Mouse (Mus musculus) liver, embryonic 14.5 days (tissue): Measurements from ENCODE around the gene Kcnab1. TPM values are rescaled to one million over a fixed set of nuclear protein-coding genes. Genes with fewer than 3 reads are reported as not detected.
"Not testable (repeated sequence)": the region's sequence is repeated elsewhere in the genome, so short reads cannot be mapped to it uniquely, and the experiment has no call there.

Experiments
- ATAC-seq: fragments of 200-750 bp; cut with Nextera tagmentation; 2 replicates; pipeline ENCODE4 v1.8.0; 2017; ENCODE audit warnings: moderate number of reproducible peaks, mild to moderate bottlenecking, moderate library complexity; ENCODE audit not compliant: insufficient read depth
- DNase-seq, 3 experiments: peaks; one replicate each; pipeline ENCODE4 v3.0.0-alpha.2; 2012 to 2013; ENCODE audit warnings: low read depth in 3 of 3, low spot score in 3 of 3
- H3K27ac ChIP-seq: fragments of 300-500 bp; sonication (generic); 2 replicates; pipeline ENCODE4 v1.5.1; 2014; ENCODE audit warnings: moderate library complexity, mild to moderate bottlenecking, control low read depth, inconsistent platforms
- H3K27me3 ChIP-seq: fragments of 300-500 bp; sonication (generic); 2 replicates; pipeline ENCODE4 v1.6.1; 2014; ENCODE audit warnings: mild to moderate bottlenecking, low read length, moderate library complexity; ENCODE audit not compliant: control insufficient read depth, insufficient read depth
- H3K36me3 ChIP-seq: fragments of 300-500 bp; sonication (generic); replicated peaks from 2 replicates; pipeline ENCODE4 v1.6.1; 2014; ENCODE audit warnings: low read depth; ENCODE audit not compliant: control insufficient read depth, insufficient read depth
- H3K4me1 ChIP-seq, 2 experiments: fragments of 200-500 bp in 1 of 2; fragments of 300-500 bp in 1 of 2; sonication (generic) in 1 of 2; replicated peaks; 2 replicates each; pipeline ENCODE4 v1.6.1; 2012 to 2014; ENCODE audit warnings: antibody characterized with exemption in 1 of 2, inconsistent platforms in 1 of 2, low read length in 1 of 2; ENCODE audit not compliant: control insufficient read depth in 2 of 2, insufficient read depth in 2 of 2
- H3K4me2 ChIP-seq: fragments of 300-500 bp; sonication (generic); 2 replicates; pipeline ENCODE4 v1.6.1; 2014; ENCODE audit warnings: low read depth, mild to moderate bottlenecking, control low read depth, moderate library complexity
- H3K4me3 ChIP-seq, 2 experiments: fragments of 200-500 bp in 1 of 2; fragments of 300-500 bp in 1 of 2; sonication (generic) in 1 of 2; 2 replicates each; pipeline ENCODE4 v1.5.1; 2012 to 2014; ENCODE audit warnings: low read depth in 2 of 2, low read length in 2 of 2, mild to moderate bottlenecking in 2 of 2, control low read depth in 1 of 2, inconsistent platforms in 1 of 2, moderate library complexity in 1 of 2; ENCODE audit not compliant: insufficient read depth in 1 of 2
- H3K9ac ChIP-seq: fragments of 300-500 bp; sonication (generic); replicated peaks from 2 replicates; pipeline ENCODE4 v1.6.1; 2014; ENCODE audit warnings: mild to moderate bottlenecking, control low read depth, moderate library complexity
- H3K9me3 ChIP-seq: fragments of 300-500 bp; sonication (generic); 2 replicates; pipeline ENCODE4 v1.6.1; 2016; ENCODE audit warnings: low read length, mixed read lengths; ENCODE audit not compliant: control insufficient read depth
- CTCF ChIP-seq: IDR thresholded peaks from 2 replicates; pipeline ENCODE4 v1.5.1; 2016; ENCODE audit warnings: antibody characterized with exemption, low read depth, control low read depth
- EP300 ChIP-seq: IDR thresholded peaks from 2 replicates; pipeline ENCODE4 v1.6.1; 2016; ENCODE audit warnings: antibody characterized with exemption, low read depth
- WGBS: fragments of 180-500 bp; shearing (Covaris S2); extraction: QIAGEN DNeasy Blood & Tissue Kit; methylation state at CpG from one replicate; pipeline ENCODE4 v1.1.7; 2014; ENCODE audit not compliant: insufficient replicate concordance; 5-methylcytosine and 5-hydroxymethylcytosine counted together
- polyA plus RNA-seq, 2 experiments: library from polyadenylated mRNA; depleted of rRNA in 1 of 2; stranded (reverse) in 1 of 2; unstranded in 1 of 2; fragments of >200 nt; fragmentation: Nextera tagmentation in 1 of 2; extraction: Ambion mirVana in 1 of 2; gene quantifications; 2 replicates each; pipeline versions ENCODE4 v1.2.1 to v1.2.3; 2012 to 2014

Gene Kcnab1
- polyA plus RNA-seq, 2 experiments, result 0.12 to 0.33 TPM

- TF ChIP-seq CTCF (no peak), EP300 (no peak)
- Histone ChIP-seq H3K9ac (no peak overlapping the region), H3K9me3 (no peaks in the 10 kb centered on the region), H3K27ac (no peak overlapping the region), H3K36me3 (peaks cover 63% of the 10 kb centered on the region), H3K4me2 (no peak overlapping the region), H3K27me3 (no peaks in the 10 kb centered on the region), H3K4me3 (no peak overlapping the region), H3K4me1 (peaks cover 0 to 5% of the 10 kb centered on the region in 2 experiments; a peak in 1 of 4 replicates)
- no peak for DNase-seq
- no peak for ATAC-seq
Measured at GRCm38 (mm10) chr3:65385771-65386170, 276.6 kb downstream of the Kcnab1 start.

GRCm38 (mm10) chr3:65391222-65391783, 282.1 kb downstream of the Kcnab1 start:
- TF ChIP-seq EP300 (no peak), CTCF (no peak)
- H3K27me3 ChIP-seq, result no peaks in the 10 kb centered on the region
- peak overlapping the region; percentile 92 for H3K9ac ChIP-seq
- ATAC-seq, result no peak
- no peak for DNase-seq
- H3K4me3 ChIP-seq, result peak overlapping the region; percentile 90 to 94
- 35% methylated on average over 6 of the region's 6 CpGs for WGBS
- H3K36me3 ChIP-seq, result peaks cover 33% of the 10 kb centered on the region
- peak overlapping the region; percentile 88 for H3K4me2 ChIP-seq
- H3K4me1 ChIP-seq, result peaks cover 3 to 8% of the 10 kb centered on the region in 2 experiments; a peak in 2 of 4 replicates
- no peaks in the 10 kb centered on the region for H3K9me3 ChIP-seq
- no peak overlapping the region for H3K27ac ChIP-seq

GRCm38 (mm10) chr3:65391784-65392420, 282.7 kb downstream of the Kcnab1 start:
- no peaks in the 10 kb centered on the region for H3K27me3 ChIP-seq
- ATAC-seq (peak; percentile 72), DNase-seq (peak in 2 of 3 experiments; percentile 7 to 11)
- H3K4me3 ChIP-seq, result peak overlapping the region; percentile 90 to 94
- under 1% methylated on average over 37 of the region's 37 CpGs for WGBS
- peak overlapping the region; percentile 48 for H3K27ac ChIP-seq
- TF ChIP-seq EP300, result no peak
- TF ChIP-seq CTCF, result no peak
- H3K4me1 ChIP-seq, result peaks cover 6 to 8% of the 10 kb centered on the region in 2 experiments; a peak in 2 of 4 replicates
- H3K9ac ChIP-seq, result peak overlapping the region; percentile 92
- peak overlapping the region; percentile 88 for H3K4me2 ChIP-seq
- peaks cover 27% of the 10 kb centered on the region for H3K36me3 ChIP-seq
- no peaks in the 10 kb centered on the region for H3K9me3 ChIP-seq

- peaks cover 22% of the 10 kb centered on the region for H3K36me3 ChIP-seq
- no peaks in the 10 kb centered on the region for H3K27me3 ChIP-seq
- no peaks in the 10 kb centered on the region for H3K9me3 ChIP-seq
- peak within 1 kb of the TSS; percentile 48 for H3K27ac ChIP-seq
- ATAC-seq (peak; percentile 98), DNase-seq (peak; percentile 91 to 93 (median 91))
- H3K4me2 ChIP-seq, result peak within 1 kb of the TSS; percentile 88
- H3K4me1 ChIP-seq, result peaks cover 6 to 8% of the 10 kb centered on the region in 2 experiments; a peak in 2 of 4 replicates
- peak within 1 kb of the TSS; percentile 92 for H3K9ac ChIP-seq
- H3K4me3 ChIP-seq, result peak within 1 kb of the TSS; percentile 90 to 94
- under 1% methylated on average over 36 of the region's 36 CpGs for WGBS
- TF ChIP-seq CTCF (no peak), EP300 (no peak)
Measured at GRCm38 (mm10) chr3:65392421-65392817, 283.2 kb downstream of the Kcnab1 start, which contains the start of gene Ssr3. Gene Ssr3, minus strand, starts transcription at chr3:65392623.

- H3K9ac ChIP-seq, H3K4me1 ChIP-seq, ATAC-seq, H3K27ac ChIP-seq, DNase-seq, H3K36me3 ChIP-seq, H3K4me3 ChIP-seq, H3K4me2 ChIP-seq, H3K9me3 ChIP-seq, H3K27me3 ChIP-seq: not testable (repeated sequence)
- WGBS, result 64% methylated on average over 1 of the region's 1 CpGs
Measured at GRCm38 (mm10) chr3:65395111-65395510, 285.9 kb downstream of the Kcnab1 start.
